Mouse (Mus musculus) liver, postnatal 0 days (tissue): ENCODE data around the gene 4932438H23Rik.

Experiments
- CTCF ChIP-seq: sonication (generic); IDR thresholded peaks from 2 replicates; pipeline ENCODE4 v1.5.1; 2016; ENCODE audit warnings: antibody characterized with exemption, low read depth
- EP300 ChIP-seq: IDR thresholded peaks from 2 replicates; pipeline ENCODE4 v1.6.1; 2016; ENCODE audit warnings: antibody characterized with exemption, low read depth, mild to moderate bottlenecking

DNA sequence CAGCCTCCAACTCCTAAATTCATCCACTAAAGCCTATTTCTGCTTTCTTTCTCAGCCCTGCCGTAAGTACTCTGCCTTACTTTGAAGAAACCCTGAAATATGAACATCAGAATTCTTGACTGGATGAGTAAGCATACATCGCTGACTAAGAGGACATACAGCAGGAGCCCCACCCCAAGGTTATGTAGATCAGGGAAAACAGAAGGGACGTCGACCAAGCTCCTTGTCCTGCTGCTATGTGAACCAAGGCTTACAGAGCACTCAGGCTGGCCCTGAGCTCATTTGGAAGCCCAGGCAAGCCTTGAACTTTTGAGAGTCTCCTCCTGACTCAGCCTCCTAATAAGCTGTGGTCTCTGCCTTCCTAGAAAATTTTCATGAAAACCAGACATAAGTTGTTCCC is 79.2 kb downstream of the 4932438H23Rik start:
- TF ChIP-seq CTCF (no peak), EP300 (no peak)
